Mouse (Mus musculus): ENCODE measurements at regions not wholly inside any gene's neighbourhood (a gene's known extent, or its start where the extent isn't known, plus 50 kb on each side); places are given as distances from the start of the nearest gene placed in this dataset.

DNA sequence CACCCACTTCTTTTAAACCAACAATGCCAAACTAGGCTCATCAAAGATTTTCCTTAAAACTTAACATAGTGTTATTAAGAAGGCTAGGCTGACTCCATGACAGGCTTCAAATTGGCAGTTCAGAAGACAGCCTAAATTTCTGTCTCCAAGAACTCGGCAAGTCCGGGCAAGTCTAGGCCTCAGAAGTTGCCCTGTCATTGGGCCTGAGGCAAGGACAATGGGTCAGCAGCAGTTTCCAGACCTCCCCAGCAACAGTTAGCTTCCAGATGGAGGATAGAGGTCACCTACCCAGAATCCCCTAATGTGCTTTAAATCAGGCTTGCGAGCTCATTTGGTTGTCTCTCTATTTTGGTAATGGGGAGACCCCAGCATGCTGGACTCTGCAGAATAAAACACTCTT, 59.6 kb upstream of the Jade1 start:
- Histone ChIP-seq H3K4me3 (ENCODE audit: low read depth, low read length) (no peak overlapping the region), H3K9ac (replicated peaks; ENCODE audit: low read depth, low read length) (no peak overlapping the region), H3K4me1 (ENCODE audit: control insufficient read depth, insufficient read depth, low read length) (peaks cover 11% of the 10 kb centered on the region; the same call in 1 of the 2 replicates), H3K27ac (ENCODE audit: low read length) (no peak overlapping the region), H3K9me3 (ENCODE audit: control insufficient read depth, low read depth, low read length) (no peaks in the 10 kb centered on the region), H3K4me2 (replicated peaks; ENCODE audit: low read depth, low read length) (no peak overlapping the region), H3K36me3 (ENCODE audit: control insufficient read depth, insufficient read depth, low read length) (no peaks in the 10 kb centered on the region), H3K27me3 (ENCODE audit: control insufficient read depth, insufficient read depth, low read length) (no peaks in the 10 kb centered on the region)
- 78% methylated on average over 3 of the region's 3 CpGs for WGBS
- ATAC-seq (ENCODE audit: insufficient number of reproducible peaks, insufficient read depth, low FRiP score, low read depth), result no peak

- Histone ChIP-seq H3K36me3 (ENCODE audit: control insufficient read depth, insufficient read depth, low read length) (no peaks in the 10 kb centered on the region), H3K4me1 (ENCODE audit: control insufficient read depth, insufficient read depth, low read length) (peaks cover 12% of the 10 kb centered on the region), H3K9me3 (ENCODE audit: control insufficient read depth, low read depth, low read length) (no peaks in the 10 kb centered on the region), H3K4me2 (replicated peaks; ENCODE audit: low read depth, low read length) (no peak overlapping the region), H3K27me3 (ENCODE audit: control insufficient read depth, insufficient read depth, low read length) (no peaks in the 10 kb centered on the region), H3K4me3 (ENCODE audit: low read depth, low read length) (no peak overlapping the region), H3K27ac (ENCODE audit: low read length) (no peak overlapping the region), H3K9ac (replicated peaks; ENCODE audit: low read depth, low read length) (no peak overlapping the region)
- 83% methylated on average over 5 of the region's 5 CpGs for WGBS
- no peak for ATAC-seq (ENCODE audit: insufficient number of reproducible peaks, insufficient read depth, low FRiP score, low read depth)
Observed at GRCm38 (mm10) chr3:41495097-41495496, 60.4 kb upstream of the Jade1 start.

- WGBS, result 95% methylated on average over 7 of the region's 7 CpGs
- Histone ChIP-seq H3K4me1 (ENCODE audit: control insufficient read depth, insufficient read depth, low read length) (peaks cover 10% of the 10 kb centered on the region), H3K4me3 (ENCODE audit: low read depth, low read length) (no peak overlapping the region), H3K27ac (ENCODE audit: low read length) (no peak overlapping the region), H3K4me2 (replicated peaks; ENCODE audit: low read depth, low read length) (no peak overlapping the region), H3K9me3 (ENCODE audit: control insufficient read depth, low read depth, low read length) (no peaks in the 10 kb centered on the region), H3K9ac (replicated peaks; ENCODE audit: low read depth, low read length) (no peak overlapping the region), H3K27me3 (ENCODE audit: control insufficient read depth, insufficient read depth, low read length) (no peaks in the 10 kb centered on the region), H3K36me3 (ENCODE audit: control insufficient read depth, insufficient read depth, low read length) (no peaks in the 10 kb centered on the region)
- ATAC-seq (ENCODE audit: insufficient number of reproducible peaks, insufficient read depth, low FRiP score, low read depth), result no peak
Observed at GRCm38 (mm10) chr3:41493472-41493871, 62.1 kb upstream of the Jade1 start.

DNA sequence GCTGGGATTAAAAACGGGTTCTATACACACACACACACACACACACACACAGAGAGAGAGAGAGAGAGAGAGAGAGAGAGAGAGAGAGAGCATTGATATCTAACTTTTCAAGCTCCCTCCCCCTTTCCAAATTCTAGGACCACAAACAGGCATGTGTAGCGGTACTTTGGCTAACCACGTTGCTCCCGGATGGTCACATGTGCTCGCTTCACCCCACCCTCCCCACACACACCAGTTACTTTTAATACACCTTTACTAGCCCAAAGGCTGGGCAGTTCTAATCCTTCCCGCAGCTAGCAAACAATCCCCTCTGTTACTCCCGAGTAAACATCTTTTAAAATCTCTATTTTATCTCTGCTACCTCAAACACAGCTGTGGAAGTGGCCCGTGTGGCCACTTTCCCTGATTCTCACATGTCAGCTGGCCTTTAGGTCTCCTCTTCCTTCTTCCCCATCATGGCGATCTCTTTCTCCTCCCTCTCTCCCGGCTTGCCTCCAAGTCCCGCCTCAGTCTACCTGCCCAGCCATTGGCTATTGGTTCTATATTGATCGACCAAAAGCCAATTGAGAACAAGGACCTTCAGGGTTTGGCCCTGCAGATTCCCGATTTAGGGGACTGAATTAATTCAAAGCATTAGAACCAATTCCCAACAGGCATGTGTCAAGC, 62.7 kb upstream of the Jade1 start:
- no peak overlapping the region for H3K27ac ChIP-seq (ENCODE audit: low read length)
- ATAC-seq (ENCODE audit: insufficient number of reproducible peaks, insufficient read depth, low FRiP score, low read depth), result no peak; the same call in 1 of the 2 replicates
- H3K9ac ChIP-seq (replicated peaks; ENCODE audit: low read depth, low read length), result no peak overlapping the region
- no peak overlapping the region for H3K4me2 ChIP-seq (replicated peaks; ENCODE audit: low read depth, low read length)
- H3K36me3 ChIP-seq (ENCODE audit: control insufficient read depth, insufficient read depth, low read length), result no peaks in the 10 kb centered on the region
- H3K9me3 ChIP-seq (ENCODE audit: control insufficient read depth, low read depth, low read length), result no peaks in the 10 kb centered on the region
- WGBS, result 70% methylated on average over 13 of the region's 13 CpGs
- no peaks in the 10 kb centered on the region for H3K27me3 ChIP-seq (ENCODE audit: control insufficient read depth, insufficient read depth, low read length)
- H3K4me3 ChIP-seq (ENCODE audit: low read depth, low read length), result no peak overlapping the region
- peaks cover 5% of the 10 kb centered on the region for H3K4me1 ChIP-seq (ENCODE audit: control insufficient read depth, insufficient read depth, low read length)

- H3K27ac ChIP-seq (ENCODE audit: low read length), result no peak overlapping the region
- WGBS, result 80% methylated on average over 3 of the region's 3 CpGs
- H3K36me3 ChIP-seq (ENCODE audit: control insufficient read depth, insufficient read depth, low read length), result no peaks in the 10 kb centered on the region
- H3K27me3 ChIP-seq (ENCODE audit: control insufficient read depth, insufficient read depth, low read length), result no peaks in the 10 kb centered on the region
- H3K4me1 ChIP-seq (ENCODE audit: control insufficient read depth, insufficient read depth, low read length), result peaks cover 5% of the 10 kb centered on the region; the same call in 1 of the 2 replicates
- no peak for ATAC-seq (ENCODE audit: insufficient number of reproducible peaks, insufficient read depth, low FRiP score, low read depth)
- H3K4me3 ChIP-seq (ENCODE audit: low read depth, low read length), result no peak overlapping the region
- H3K9ac ChIP-seq (replicated peaks; ENCODE audit: low read depth, low read length), result no peak overlapping the region
- H3K4me2 ChIP-seq (replicated peaks; ENCODE audit: low read depth, low read length), result no peak overlapping the region
- H3K9me3 ChIP-seq (ENCODE audit: control insufficient read depth, low read depth, low read length), result no peaks in the 10 kb centered on the region
Observed at GRCm38 (mm10) chr3:41492031-41492726, 63.4 kb upstream of the Jade1 start.

DNA sequence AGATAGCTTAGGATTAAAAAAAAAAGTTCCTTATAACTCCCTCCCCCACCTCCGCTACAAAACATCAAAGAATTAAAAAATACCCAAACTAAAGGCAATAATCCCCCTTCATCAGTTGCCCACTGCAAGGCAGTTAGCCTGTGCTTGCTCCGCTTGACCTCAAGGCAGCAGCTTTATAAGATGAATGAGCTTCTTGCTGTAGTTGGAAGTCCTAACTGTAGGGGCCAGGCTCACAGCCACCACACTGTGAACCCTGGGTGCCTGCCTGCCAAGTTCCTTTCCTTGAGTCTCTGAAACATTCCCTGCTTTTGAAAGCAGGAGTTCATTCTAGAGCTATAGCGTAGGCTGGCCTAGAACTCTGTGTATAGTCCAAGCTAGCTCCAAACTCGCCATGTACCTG, 64.3 kb upstream of the Jade1 start:
- no peak for ATAC-seq (ENCODE audit: insufficient number of reproducible peaks, insufficient read depth, low FRiP score, low read depth)
- Histone ChIP-seq H3K4me1 (ENCODE audit: control insufficient read depth, insufficient read depth, low read length) (peaks cover 5% of the 10 kb centered on the region; the same call in 1 of the 2 replicates), H3K27ac (ENCODE audit: low read length) (no peak overlapping the region), H3K4me3 (ENCODE audit: low read depth, low read length) (no peak overlapping the region), H3K9me3 (ENCODE audit: control insufficient read depth, low read depth, low read length) (no peaks in the 10 kb centered on the region), H3K4me2 (replicated peaks; ENCODE audit: low read depth, low read length) (no peak overlapping the region), H3K27me3 (ENCODE audit: control insufficient read depth, insufficient read depth, low read length) (no peaks in the 10 kb centered on the region), H3K36me3 (ENCODE audit: control insufficient read depth, insufficient read depth, low read length) (no peaks in the 10 kb centered on the region), H3K9ac (replicated peaks; ENCODE audit: low read depth, low read length) (no peak overlapping the region)
- 84% methylated on average over 4 of the region's 4 CpGs for WGBS

DNA sequence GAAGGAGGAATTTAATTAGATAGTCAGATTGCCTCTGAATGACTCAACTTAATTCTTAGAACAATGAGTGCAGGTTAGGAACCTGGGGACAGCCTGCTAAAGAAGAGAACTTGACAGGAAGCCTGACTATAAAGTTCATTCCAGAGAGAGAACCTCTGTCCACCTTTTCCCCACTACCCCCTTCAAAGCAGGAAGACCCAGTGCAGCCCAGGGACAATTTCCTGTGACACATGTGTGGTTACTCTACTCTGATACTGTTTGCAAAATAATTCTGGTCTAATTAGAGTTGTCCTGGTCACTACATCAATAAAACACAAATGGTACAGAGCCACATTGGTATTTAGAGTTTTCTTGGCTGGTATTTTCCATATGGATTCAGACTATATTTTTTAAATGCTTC, 65.5 kb upstream of the Jade1 start:
- Histone ChIP-seq H3K9ac (replicated peaks; ENCODE audit: low read depth, low read length) (no peak overlapping the region), H3K9me3 (ENCODE audit: control insufficient read depth, low read depth, low read length) (no peaks in the 10 kb centered on the region)

DNA sequence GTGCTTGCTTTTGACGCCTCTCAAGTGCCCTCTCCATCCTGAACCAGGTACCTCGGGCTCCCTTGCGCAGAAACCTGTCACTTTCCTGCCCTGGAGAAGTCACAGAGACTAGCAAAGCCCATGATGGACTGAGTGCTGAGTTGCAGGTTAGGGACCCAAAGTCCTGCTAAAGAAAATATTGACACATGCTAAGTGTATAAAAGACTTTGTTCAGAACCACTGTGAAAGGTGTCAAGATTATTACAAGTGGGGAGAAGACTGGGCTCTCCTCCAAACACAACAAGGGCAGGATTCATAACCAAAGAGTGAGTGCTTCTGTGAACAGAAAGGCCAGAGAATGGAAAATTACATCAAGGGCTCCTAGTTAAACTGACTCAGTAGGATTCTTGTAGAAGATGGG, 66.0 kb upstream of the Jade1 start:
- no peaks in the 10 kb centered on the region for H3K27me3 ChIP-seq (ENCODE audit: control insufficient read depth, insufficient read depth, low read length)
- no peak overlapping the region for H3K4me2 ChIP-seq (replicated peaks; ENCODE audit: low read depth, low read length)
- no peak overlapping the region for H3K4me3 ChIP-seq (ENCODE audit: low read depth, low read length)
- no peaks in the 10 kb centered on the region for H3K9me3 ChIP-seq (ENCODE audit: control insufficient read depth, low read depth, low read length)
- ATAC-seq (ENCODE audit: insufficient number of reproducible peaks, insufficient read depth, low FRiP score, low read depth), result no peak
- no peak overlapping the region for H3K27ac ChIP-seq (ENCODE audit: low read length)
- H3K4me1 ChIP-seq (ENCODE audit: control insufficient read depth, insufficient read depth, low read length), result peaks cover 5% of the 10 kb centered on the region; the same call in 1 of the 2 replicates
- no peak overlapping the region for H3K9ac ChIP-seq (replicated peaks; ENCODE audit: low read depth, low read length)
- 63% methylated on average over 3 of the region's 3 CpGs for WGBS
- H3K36me3 ChIP-seq (ENCODE audit: control insufficient read depth, insufficient read depth, low read length), result no peaks in the 10 kb centered on the region

More for the DNA sequence above, 65.5 kb upstream of the Jade1 start:
- Histone ChIP-seq H3K4me3 (ENCODE audit: low read depth, low read length) (no peak overlapping the region), H3K4me1 (ENCODE audit: control insufficient read depth, insufficient read depth, low read length) (peaks cover 5% of the 10 kb centered on the region; the same call in 1 of the 2 replicates), H3K27ac (ENCODE audit: low read length) (no peak overlapping the region), H3K4me2 (replicated peaks; ENCODE audit: low read depth, low read length) (no peak overlapping the region), H3K36me3 (ENCODE audit: control insufficient read depth, insufficient read depth, low read length) (no peaks in the 10 kb centered on the region), H3K27me3 (ENCODE audit: control insufficient read depth, insufficient read depth, low read length) (no peaks in the 10 kb centered on the region)
- no peak for ATAC-seq (ENCODE audit: insufficient number of reproducible peaks, insufficient read depth, low FRiP score, low read depth)

Measured in stomach, embryonic 14.5 days (tissue).